Mouse (Mus musculus): Measurements from ENCODE around the gene Swsap1. TPM values are rescaled to one million over a fixed set of nuclear protein-coding genes. Genes with fewer than 3 reads are reported as not detected.

Gene Swsap1
- polyA plus RNA-seq (2017; shearing (Covaris generic)) = 5.5 TPM

DNA sequence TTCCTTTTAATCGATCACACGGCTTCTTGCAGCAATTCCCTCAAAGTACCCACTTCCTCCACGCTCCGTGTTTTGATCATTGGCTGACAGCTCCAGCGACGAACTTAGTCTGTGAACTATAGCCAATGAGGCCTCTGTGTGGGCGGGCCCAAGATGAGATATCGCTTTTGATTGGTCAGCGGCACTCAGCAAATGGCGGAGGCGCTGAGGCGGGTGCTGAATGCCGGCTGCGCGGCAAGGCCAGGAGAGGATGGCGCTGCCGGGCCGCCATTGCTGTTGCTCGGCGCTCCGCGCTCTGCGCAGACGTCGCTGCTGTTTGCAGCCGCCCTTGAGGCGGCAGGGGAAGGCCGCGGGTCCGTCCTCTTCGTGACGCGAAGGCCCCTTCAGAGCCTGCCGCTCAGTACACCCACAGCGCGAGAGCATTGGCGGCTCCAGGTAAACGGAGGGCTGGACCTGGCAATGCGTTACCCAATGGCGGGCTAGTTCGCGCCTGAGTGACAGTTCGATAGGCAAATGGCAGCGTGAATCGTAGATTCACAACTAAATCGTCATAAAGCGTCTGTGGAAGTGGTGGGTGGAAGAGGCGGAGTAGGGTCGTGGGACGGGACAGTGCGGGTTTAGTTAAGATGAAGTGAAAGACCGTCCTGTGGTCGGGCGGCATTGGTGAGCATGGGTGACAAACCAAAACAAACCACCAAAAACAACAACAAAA, at the start of gene Swsap1:
Gene Swsap1, plus strand, starts transcription at position 186 of the 712 bp plus-strand sequence.

DNA sequence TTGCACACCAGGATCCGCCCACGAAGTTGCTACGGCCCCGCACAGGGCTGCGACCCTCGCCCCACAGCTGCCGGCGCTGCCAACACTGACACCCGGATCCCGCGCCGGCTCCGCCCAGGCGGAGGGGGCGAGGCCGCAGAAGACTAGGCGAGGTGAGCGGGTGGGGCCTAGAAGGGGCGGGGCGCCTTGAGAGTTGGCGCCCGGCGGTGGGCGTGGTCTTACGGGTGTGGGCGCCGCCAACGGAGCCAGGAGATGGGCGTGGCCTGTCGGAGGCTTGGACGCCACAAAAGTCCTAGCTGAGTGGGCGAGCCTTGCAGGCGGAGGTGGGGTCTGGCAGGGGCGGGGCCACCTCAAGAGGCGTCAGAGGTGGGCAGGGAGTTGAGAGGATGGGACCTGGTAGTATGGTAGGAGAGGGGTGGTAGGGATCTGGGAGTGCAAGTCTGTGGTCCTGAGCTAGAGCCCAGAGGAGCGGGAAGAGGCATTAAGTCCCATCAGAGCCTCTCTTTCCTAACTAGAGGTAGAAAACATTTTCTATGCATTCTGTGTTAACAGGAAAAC, 37.4 kb upstream of the Swsap1 start, which contains the start of gene Rab3d:
Gene Rab3d, minus strand, starts transcription at position 158 of the 558 bp plus-strand sequence.

GRCm38 (mm10) chr9:21927208-21927753, 28.3 kb upstream of the Swsap1 start, which contains the start of the genes Ccdc159 and Tmem205:
Ccdc159 (plus strand) TSS chr9:21927471.
Tmem205 (minus strand) TSS chr9:21927556.

DNA sequence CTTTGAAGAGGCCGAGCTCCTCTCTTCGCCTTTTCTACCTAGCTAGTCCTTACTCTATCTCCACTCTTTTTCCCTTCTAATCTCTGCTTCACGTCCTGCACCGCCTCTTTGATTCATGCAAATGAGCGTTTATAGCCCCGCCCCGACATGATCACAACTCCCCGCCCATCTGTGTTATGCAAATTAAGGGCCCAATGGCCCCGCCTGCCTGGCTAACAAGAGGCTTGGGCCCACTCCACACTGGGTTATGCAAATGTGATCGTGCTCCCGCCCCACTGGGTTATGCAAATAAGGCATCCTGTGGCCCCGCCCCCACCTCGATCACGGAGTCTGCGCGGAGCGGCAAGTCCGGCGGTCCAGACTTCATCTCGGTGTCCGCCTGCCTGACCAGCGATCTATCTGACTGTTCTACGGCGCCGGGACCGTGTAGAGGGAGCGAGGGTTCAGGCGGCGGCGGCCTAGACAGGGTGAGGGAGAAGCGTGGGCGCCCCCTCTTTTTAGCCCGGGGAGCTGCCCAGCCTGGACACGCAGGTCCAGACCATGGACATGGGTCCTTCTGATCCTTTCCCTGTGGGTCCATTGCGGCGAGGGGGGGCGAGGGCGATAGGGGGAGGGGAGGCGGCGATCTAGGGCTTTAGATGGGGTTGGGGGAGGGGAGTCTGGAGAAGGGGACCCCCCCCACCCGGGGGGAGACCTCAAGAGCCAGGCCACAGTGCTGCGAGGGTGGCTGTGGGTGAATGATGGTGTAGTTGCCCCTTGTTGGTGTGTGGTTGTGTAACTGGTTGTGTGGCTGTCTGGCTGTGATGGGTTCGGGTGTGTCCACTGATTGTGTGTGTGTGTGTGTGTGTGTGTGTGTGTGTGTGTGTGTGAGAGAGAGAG, 18.6 kb upstream of the Swsap1 start, which contains the start of gene Plppr2:
Gene Plppr2, plus strand, starts transcription at position 342 of the 879 bp plus-strand sequence.

DNA sequence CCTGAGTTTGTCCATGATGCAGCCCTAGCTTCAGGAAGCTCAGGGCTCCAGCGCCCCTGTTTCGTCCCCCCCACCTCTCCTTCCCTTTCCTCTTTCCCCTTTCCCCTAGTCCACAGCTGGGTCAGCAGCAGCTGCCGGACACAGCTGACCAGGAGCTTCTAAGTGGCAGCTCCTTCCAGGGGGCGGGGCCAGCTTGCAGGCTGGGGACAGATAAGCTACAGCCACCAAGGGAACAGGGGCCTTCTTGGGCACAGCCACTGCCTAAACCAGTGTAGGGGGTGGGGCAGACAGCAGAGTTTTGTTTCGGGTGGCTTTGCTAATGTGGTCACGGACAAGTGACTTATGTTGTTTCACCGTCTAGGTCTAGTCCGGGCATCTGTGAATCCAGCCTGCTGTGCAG, 7.9 kb downstream of the Swsap1 start, which contains the start of gene Epor:
Gene Epor, minus strand, starts transcription at position 90 of the 400 bp plus-strand sequence.

GRCm38 (mm10) chr9:21989230-21990110, 33.9 kb downstream of the Swsap1 start, which contains the start of gene Rgl3:
Rgl3 (minus strand) TSS chr9:21989446.

DNA sequence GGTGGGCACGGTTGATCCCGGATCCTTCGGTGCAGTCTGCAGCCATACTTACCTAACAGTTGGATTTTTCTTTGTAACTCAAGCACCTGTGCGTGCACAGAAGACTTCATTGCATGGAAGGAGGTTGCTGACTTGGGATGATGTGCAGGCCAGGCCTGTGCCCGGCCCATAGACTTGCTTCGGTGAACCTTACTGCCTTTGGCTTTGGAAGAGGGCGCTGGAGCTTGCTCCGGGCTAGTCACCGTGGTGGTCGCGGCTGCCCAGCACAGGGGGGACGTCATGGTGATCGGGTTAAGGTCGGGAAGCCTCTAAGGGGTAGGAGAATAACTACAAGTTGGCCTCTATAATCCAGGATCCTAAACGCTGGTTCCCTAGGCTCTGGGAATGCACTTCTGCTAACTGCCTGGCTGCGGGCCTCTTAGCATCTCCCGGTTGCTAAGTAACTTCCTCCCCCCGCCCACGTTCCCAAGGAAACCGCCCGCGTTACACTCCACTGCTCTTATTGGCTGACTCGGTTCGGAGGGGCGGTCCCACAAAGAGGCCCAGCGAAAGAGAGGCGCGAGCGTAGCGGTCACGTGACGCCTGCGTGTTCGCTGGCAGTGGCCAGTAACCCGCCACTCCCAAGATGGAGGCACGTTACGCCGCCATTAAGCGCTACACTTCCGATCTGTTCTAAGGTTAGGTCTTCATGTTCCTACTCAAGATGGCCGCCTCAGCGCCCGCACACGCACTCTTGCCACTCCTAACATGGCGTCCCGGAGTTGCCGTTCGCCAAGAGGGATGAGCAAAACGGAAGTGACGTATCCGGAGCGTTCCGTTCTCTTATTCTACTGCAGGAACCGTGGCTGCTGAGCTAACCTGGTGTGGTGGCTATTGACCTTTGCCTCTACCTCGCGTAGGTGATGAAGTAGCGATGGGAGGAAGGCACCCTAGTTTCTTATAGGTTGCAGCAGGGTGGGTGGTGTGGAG, 46.9 kb downstream of the Swsap1 start, which contains the start of the genes Ccdc151 and Prkcsh:
Gene Ccdc151, minus strand, starts transcription at position 441 of the 969 bp plus-strand sequence.
Gene Prkcsh, plus strand, starts transcription at position 613 of the 969 bp plus-strand sequence.

Other genes with a start within 250 kb of the Swsap1 start
- gene Ldlr, start 232.3 kb upstream of the Swsap1 start, polyA plus RNA-seq (2017; shearing (Covaris generic)) = 31.9 TPM
- gene Spc24, start 195.5 kb upstream of the Swsap1 start, polyA plus RNA-seq (2017; shearing (Covaris generic)) = 1.4 TPM
- 0.15 TPM for gene Kank2, start 157.0 kb upstream of the Swsap1 start, polyA plus RNA-seq (2017; shearing (Covaris generic))
- gene Angptl8, start 120.2 kb upstream of the Swsap1 start, polyA plus RNA-seq (2017; shearing (Covaris generic)) = 0.45 TPM
- 5.8 TPM for gene Dock6, start 103.1 kb upstream of the Swsap1 start, polyA plus RNA-seq (2017; shearing (Covaris generic))
- gene Rab3d, start 37.6 kb upstream of the Swsap1 start, polyA plus RNA-seq (2017; shearing (Covaris generic)) = 9.4 TPM
- gene Ccdc159, start 28.3 kb upstream of the Swsap1 start, polyA plus RNA-seq (2017; shearing (Covaris generic)) = 0.54 TPM
- 0.51 TPM for gene Tmem205, start 28.2 kb upstream of the Swsap1 start, polyA plus RNA-seq (2017; shearing (Covaris generic))
- gene Plppr2, start 18.7 kb upstream of the Swsap1 start, polyA plus RNA-seq (2017; shearing (Covaris generic)) = 2.8 TPM
- gene Epor, start 7.8 kb downstream of the Swsap1 start, polyA plus RNA-seq (2017; shearing (Covaris generic)) = not detected
- not detected for gene Rgl3, start 33.7 kb downstream of the Swsap1 start, polyA plus RNA-seq (2017; shearing (Covaris generic))
- gene Ccdc151, start 46.9 kb downstream of the Swsap1 start, polyA plus RNA-seq (2017; shearing (Covaris generic)) = not detected
- 58.9 TPM for gene Prkcsh, start 47.1 kb downstream of the Swsap1 start, polyA plus RNA-seq (2017; shearing (Covaris generic))
- gene Elavl3, start 96.3 kb downstream of the Swsap1 start, polyA plus RNA-seq (2017; shearing (Covaris generic)) = 0.16 TPM
- gene Gm49318, start 115.5 kb downstream of the Swsap1 start, polyA plus RNA-seq (2017; shearing (Covaris generic)) = not detected
- gene Zfp653, start 115.6 kb downstream of the Swsap1 start, polyA plus RNA-seq (2017; shearing (Covaris generic)) = 20.1 TPM
- 25.1 TPM for gene Ecsit, start 129.7 kb downstream of the Swsap1 start, polyA plus RNA-seq (2017; shearing (Covaris generic))
- gene Cnn1, start 143.5 kb downstream of the Swsap1 start, polyA plus RNA-seq (2017; shearing (Covaris generic)) = not detected
- 28.6 TPM for gene Elof1, start 161.4 kb downstream of the Swsap1 start, polyA plus RNA-seq (2017; shearing (Covaris generic))
- gene Acp5, start 180.0 kb downstream of the Swsap1 start, polyA plus RNA-seq (2017; shearing (Covaris generic)) = 193 TPM
- 10.7 TPM for gene Pigyl, start 201.1 kb downstream of the Swsap1 start, polyA plus RNA-seq (2017; shearing (Covaris generic))
- 0.34 TPM for gene Zfp872, start 232.3 kb downstream of the Swsap1 start, polyA plus RNA-seq (2017; shearing (Covaris generic))

Data from effector memory CD4-positive, alpha-beta T cell, adult 7 months (primary cell).